11 mouse cellular contexts compared by ENCODE assay signal in genomic region chr7:126823202-126823711, GRCm38 (mm10). TPM values are rescaled to one million over a fixed set of nuclear protein-coding genes. Genes with fewer than 3 reads are reported as not detected.
DNase-seq lines count a peak whose midpoint lies in the region; ATAC-seq and TF ChIP-seq lines count a peak whose summit lies in the region.
"Had no signal": no experiment of that assay in that cellular context is flagged by ENCODE, and none has a peak within 500 bp of the region (broad histone marks: within the 10 kb centered on the region; RNA-seq: fewer than 3 reads in every experiment).

No protein-coding gene starts in this region.

- no peaks in the 10 kb centered on the region for H3K4me1 ChIP-seq in intestine, embryonic 14.5 days (replicated peaks; ENCODE audit: control insufficient read depth, insufficient read depth, low read length)
- H3K4me1 ChIP-seq in neural tube, embryonic 15.5 days, result peaks cover 49% of the 10 kb centered on the region

- peak overlapping the region; percentile 87 for H3K27ac ChIP-seq in gastrocnemius, adult 2 months
- no peak overlapping the region for H3K27ac ChIP-seq in intestine, embryonic 14.5 days (ENCODE audit: low read depth)
- peak overlapping the region; percentile 90 for H3K27ac ChIP-seq in neural tube, embryonic 15.5 days (replicated peaks)

- no peak for TF ChIP-seq CTCF in gastrocnemius, adult 2 months (IDR thresholded peaks at IDR 0.05)

- H3K4me3 ChIP-seq in gastrocnemius, adult 2 months, result peak overlapping the region; percentile 80
- H3K4me3 ChIP-seq in intestine, embryonic 14.5 days (ENCODE audit: low read depth, low read length), result peak overlapping the region; percentile 22
- peak overlapping the region; percentile 68 for H3K4me3 ChIP-seq in neural tube, embryonic 15.5 days (replicated peaks)

- no peaks in the 10 kb centered on the region for H3K9me3 ChIP-seq in intestine, embryonic 14.5 days (ENCODE audit: control insufficient read depth, low read length)
- H3K9me3 ChIP-seq in neural tube, embryonic 15.5 days (replicated peaks), result no peaks in the 10 kb centered on the region

- H3K27me3 ChIP-seq in intestine, embryonic 14.5 days (replicated peaks; ENCODE audit: control insufficient read depth, insufficient read depth, low read length), result peaks cover 26% of the 10 kb centered on the region
- no peaks in the 10 kb centered on the region for H3K27me3 ChIP-seq in neural tube, embryonic 15.5 days (replicated peaks)

- H3K4me2 ChIP-seq in intestine, embryonic 14.5 days (ENCODE audit: low read length), result peak overlapping the region; percentile 43
- H3K4me2 ChIP-seq in neural tube, embryonic 15.5 days, result peak overlapping the region; percentile 64

- no peaks in the 10 kb centered on the region for H3K36me3 ChIP-seq in intestine, embryonic 14.5 days (ENCODE audit: control insufficient read depth, insufficient read depth, low read length)
- 0 out of 2 replicates have a peak, but pooled peaks cover 4% of the 10 kb centered on the region for H3K36me3 ChIP-seq in neural tube, embryonic 15.5 days

- intact Hi-C loops in gastrocnemius, adult 2 months (cut with DNase I), result loop anchor here (5.0 kb wide), 3 partner anchors 39 to 204 kb away; partner anchors contain the start of genes Hirip3, Ino80e, Maz and Taok2

- ATAC-seq in intestine, embryonic 14.5 days (replicated peaks; ENCODE audit: low FRiP score, low TSS enrichment, low read depth), result no peak
- peak; percentile 88 for ATAC-seq in neural tube, embryonic 15.5 days (ENCODE audit: low FRiP score)

- peak; percentile 43 for DNase-seq in gastrocnemius, adult 2 months
- no peak for DNase-seq in gastrocnemius, adult 8-10 months (ENCODE audit: low spot score in 2 of 2)
- peak; percentile 67 to 69 for DNase-seq in right cerebral cortex, postnatal 10 days (ENCODE audit: low spot score in 2 of 2)
- DNase-seq in right cerebral cortex, adult 18-20 months, result no peak
- DNase-seq in intestine, embryonic 14.5 days (ENCODE audit: low spot score), result no peak
- DNase-seq in urinary bladder, postnatal 25 days (ENCODE audit: low spot score), result no peak
- no peak for DNase-seq in adrenal gland, postnatal 4 days (ENCODE audit: low spot score in 2 of 2)

- no peak overlapping the region for H3K9ac ChIP-seq in intestine, embryonic 14.5 days (ENCODE audit: low read length)
- peak overlapping the region; percentile 89 for H3K9ac ChIP-seq in neural tube, embryonic 15.5 days (replicated peaks)

- WGBS in intestine, embryonic 14.5 days, result 2% methylated on average over 17 of the region's 19 CpGs
- WGBS in neural tube, embryonic 15.5 days, result under 1% methylated on average over 12 of the region's 19 CpGs

RNA-seq across cellular contexts. Expression of gene 4930451I11Rik, which starts 8.2 kb away (rescaled TPM):
- total RNA-seq in gastrocnemius, adult 2 months (2021), result not detected
- not detected for total RNA-seq in gastrocnemius, adult 8-10 months (2022)
- not detected in 2 replicates for polyA plus RNA-seq in intestine, embryonic 14.5 days (2014; fragmentation: Nextera tagmentation; extraction: Ambion mirVana)
- not detected in 2 replicates for polyA plus RNA-seq in neural tube, embryonic 15.5 days (2015; fragmentation: Nextera tagmentation; extraction: Ambion mirVana)
- not detected for total RNA-seq in adrenal gland, postnatal 4 days (2021)
- total RNA-seq: common myeloid progenitor, adult 5-6 weeks had no signal
- polyA plus RNA-seq: C2C12, macrophage had no signal

RNA-seq across cellular contexts. Expression of gene Doc2a, which starts 24.0 kb away (rescaled TPM):
- not detected for total RNA-seq in gastrocnemius, adult 2 months (2021)
- total RNA-seq in gastrocnemius, adult 8-10 months (2022), result not detected
- 0.86 and 1.2 TPM in 2 replicates for polyA plus RNA-seq in intestine, embryonic 14.5 days (2014; fragmentation: Nextera tagmentation; extraction: Ambion mirVana)
- polyA plus RNA-seq in neural tube, embryonic 15.5 days (2015; fragmentation: Nextera tagmentation; extraction: Ambion mirVana), result 36.2 and 39.3 TPM in 2 replicates
- 1 to 10 TPM; 3.1 to 3.6 TPM for total RNA-seq in adrenal gland, postnatal 4 days (2021)
- total RNA-seq: common myeloid progenitor, adult 5-6 weeks had no signal
- polyA plus RNA-seq: C2C12 had no signal

RNA-seq across cellular contexts. Expression of gene Fam57b, which starts 25.8 kb away (rescaled TPM):
- 10 to 100 TPM; 61.1 to 64.6 TPM for total RNA-seq in gastrocnemius, adult 2 months (2021)
- 10 to 100 TPM; 49.5 to 78.2 (median 66.4) TPM for total RNA-seq in gastrocnemius, adult 8-10 months (2022)
- polyA plus RNA-seq in intestine, embryonic 14.5 days (2014; fragmentation: Nextera tagmentation; extraction: Ambion mirVana), result 1.5 and 1.8 TPM in 2 replicates
- 48.2 and 54.4 TPM in 2 replicates for polyA plus RNA-seq in neural tube, embryonic 15.5 days (2015; fragmentation: Nextera tagmentation; extraction: Ambion mirVana)
- 10 to 100 TPM; 16.7 to 18.0 TPM for total RNA-seq in adrenal gland, postnatal 4 days (2021)
- total RNA-seq: common myeloid progenitor, adult 5-6 weeks had no signal

RNA-seq across cellular contexts. Expression of gene Ppp4c, which starts 31.0 kb away (rescaled TPM):
- total RNA-seq in gastrocnemius, adult 2 months (2021), result 10 to 100 TPM; 22.8 to 25.7 TPM
- 10 to 100 TPM; 23.1 to 26.0 (median 24.8) TPM for total RNA-seq in gastrocnemius, adult 8-10 months (2022)
- 277 and 280 TPM in 2 replicates for polyA plus RNA-seq in intestine, embryonic 14.5 days (2014; fragmentation: Nextera tagmentation; extraction: Ambion mirVana)
- polyA plus RNA-seq in neural tube, embryonic 15.5 days (2015; fragmentation: Nextera tagmentation; extraction: Ambion mirVana), result 154 and 188 TPM in 2 replicates
- 100 to 1,000 TPM; 134 to 142 TPM for total RNA-seq in adrenal gland, postnatal 4 days (2021)

RNA-seq across cellular contexts. Expression of gene Hirip3, which starts 38.5 kb away (rescaled TPM):
- 1 to 10 TPM; 5.3 to 6.3 TPM for total RNA-seq in gastrocnemius, adult 2 months (2021)
- 1 to 10 TPM; 4.1 to 9.6 (median 5.1) TPM for total RNA-seq in gastrocnemius, adult 8-10 months (2022)
- 19.0 and 19.5 TPM in 2 replicates for polyA plus RNA-seq in intestine, embryonic 14.5 days (2014; fragmentation: Nextera tagmentation; extraction: Ambion mirVana)
- polyA plus RNA-seq in neural tube, embryonic 15.5 days (2015; fragmentation: Nextera tagmentation; extraction: Ambion mirVana), result 20.3 and 28.6 TPM in 2 replicates
- total RNA-seq in adrenal gland, postnatal 4 days (2021), result 10 to 100 TPM; 32.3 to 41.4 TPM

Comparison
In these comparisons a context has a peak if more than half of its experiments do, and no peak if none do; other contexts are left out.
1. DNase-seq: peak in gastrocnemius, adult 2 months (single experiment) and right cerebral cortex, postnatal 10 days (2 of 2); none in gastrocnemius, adult 8-10 months (0 of 2), right cerebral cortex, adult 18-20 months (single experiment), intestine, embryonic 14.5 days (single experiment), urinary bladder, postnatal 25 days (single experiment) and adrenal gland, postnatal 4 days (0 of 2).
2. H3K4me3 ChIP-seq: peak in every context shown above with its lines; median percentile 80 in gastrocnemius, adult 2 months; 68 in neural tube, embryonic 15.5 days; 22 in intestine, embryonic 14.5 days.